Mouse (Mus musculus): ENCODE results near the gene Unc79. TPM values are rescaled to one million over a fixed set of nuclear protein-coding genes. Genes with fewer than 3 reads are reported as not detected.

The Unc79 gene
- total RNA-seq, 2 experiments from 2014 or later: 0.02 to 0.14 TPM

- intact Hi-C loops (cut with DNase I): no loop called here
- no peak for DNase-seq
Measured at GRCm38 (mm10) chr12:103039332-103039731, 90.7 kb downstream of the Unc79 start.

GRCm38 (mm10) chr12:103040136-103040535, 91.5 kb downstream of the Unc79 start:
- intact Hi-C loops (cut with DNase I): no loop called here
- DNase-seq: no peak

GRCm38 (mm10) chr12:103041401-103041800, 92.7 kb downstream of the Unc79 start:
- no peak for DNase-seq
- intact Hi-C loops (cut with DNase I): no loop called here

- intact Hi-C loops (cut with DNase I): no loop called here
- peak in 1 of 2 experiments; percentile 30 for DNase-seq
Measured at GRCm38 (mm10) chr12:103042711-103043110, 94.1 kb downstream of the Unc79 start.

GRCm38 (mm10) chr12:103044422-103044821, 95.8 kb downstream of the Unc79 start:
- intact Hi-C loops (cut with DNase I): no loop called here
- no peak for DNase-seq

GRCm38 (mm10) chr12:103049865-103050264, 101.2 kb downstream of the Unc79 start:
- no peak for DNase-seq
- intact Hi-C loops (cut with DNase I): no loop called here

- no peak for DNase-seq
- intact Hi-C loops (cut with DNase I): loop anchor here (10.0 kb wide), 1 partner anchor 485 kb away; no protein-coding TSS in a partner anchor
Measured at GRCm38 (mm10) chr12:103059321-103060053, 110.8 kb downstream of the Unc79 start.

- intact Hi-C loops (cut with DNase I): loop anchor here (10.0 kb wide), 1 partner anchor 486 kb away; no protein-coding TSS in a partner anchor
- DNase-seq: no peak
Measured at GRCm38 (mm10) chr12:103060791-103061190, 112.1 kb downstream of the Unc79 start.

GRCm38 (mm10) chr12:103062133-103062532, 113.5 kb downstream of the Unc79 start:
- no peak for DNase-seq
- intact Hi-C loops (cut with DNase I): loop anchor here (10.0 kb wide), 1 partner anchor 487 kb away; no protein-coding TSS in a partner anchor

GRCm38 (mm10) chr12:103064944-103065343, 116.3 kb downstream of the Unc79 start:
- DNase-seq: peak; percentile 33 to 42
- intact Hi-C loops (cut with DNase I): loop anchor here (1.0 to 10.0 kb wide), 3 partner anchors 180 to 490 kb away; no protein-coding TSS in a partner anchor

- intact Hi-C loops (cut with DNase I): loop anchor here (10.0 kb wide), 1 partner anchor 493 kb away; no protein-coding TSS in a partner anchor
- no peak for DNase-seq
Measured at GRCm38 (mm10) chr12:103068161-103068560, 119.5 kb downstream of the Unc79 start.

- intact Hi-C loops (cut with DNase I): loop anchor here (10.0 kb wide), 1 partner anchor 495 kb away; no protein-coding TSS in a partner anchor
- DNase-seq: no peak
Measured at GRCm38 (mm10) chr12:103069565-103069964, 120.9 kb downstream of the Unc79 start.

GRCm38 (mm10) chr12:103073953-103074352, 125.3 kb downstream of the Unc79 start:
- no peak for DNase-seq
- intact Hi-C loops (cut with DNase I): no loop called here

- intact Hi-C loops (cut with DNase I): no loop called here
- no peak for DNase-seq
Measured at GRCm38 (mm10) chr12:103078751-103079150, 130.1 kb downstream of the Unc79 start.

- intact Hi-C loops (cut with DNase I): no loop called here
- DNase-seq: no peak
Measured at GRCm38 (mm10) chr12:103080055-103080454, 131.4 kb downstream of the Unc79 start.

- peak; percentile 2 to 6 for DNase-seq
- intact Hi-C loops (cut with DNase I): no loop called here
Measured at GRCm38 (mm10) chr12:103091831-103092230, 143.2 kb downstream of the Unc79 start.

- intact Hi-C loops (cut with DNase I): no loop called here
Measured at GRCm38 (mm10) chr12:103095160-103095559, 146.5 kb downstream of the Unc79 start.

GRCm38 (mm10) chr12:103099185-103099584, 150.5 kb downstream of the Unc79 start:
- DNase-seq: peak; percentile 31 to 39
- intact Hi-C loops (cut with DNase I): no loop called here

More at GRCm38 (mm10) chr12:103095160-103095559, 146.5 kb downstream of the Unc79 start:
- no peak for DNase-seq

GRCm38 (mm10) chr12:103100088-103100487, 151.4 kb downstream of the Unc79 start:
- DNase-seq: no peak
- intact Hi-C loops (cut with DNase I): no loop called here

GRCm38 (mm10) chr12:103103041-103103440, 154.4 kb downstream of the Unc79 start:
- DNase-seq: no peak

GRCm38 (mm10) chr12:103103601-103104000, 154.9 kb downstream of the Unc79 start:
- intact Hi-C loops (cut with DNase I): no loop called here
- peak in 1 of 2 experiments; percentile 4 for DNase-seq

More at GRCm38 (mm10) chr12:103103041-103103440, 154.4 kb downstream of the Unc79 start:
- intact Hi-C loops (cut with DNase I): no loop called here

GRCm38 (mm10) chr12:103109301-103109700, 160.6 kb downstream of the Unc79 start:
- intact Hi-C loops (cut with DNase I): no loop called here
- peak; percentile 2 to 5 for DNase-seq

All from heart, postnatal 10 days (tissue).